Mouse (Mus musculus) brown adipose tissue, adult 24 weeks (tissue): ENCODE measurements around the gene Cdc27. TPM values are rescaled to one million over a fixed set of nuclear protein-coding genes. Genes with fewer than 3 reads are reported as not detected.

Experiments
- H3K27ac ChIP-seq: fragments of 200-500 bp; replicated peaks from 2 replicates; pipeline ENCODE4 v1.5.1; 2012; ENCODE audit warnings: low read depth, mild to moderate bottlenecking, low read length
- H3K4me1 ChIP-seq: fragments of 200-500 bp; 2 replicates; pipeline ENCODE4 v1.6.1; 2012; ENCODE audit warnings: low read length, mixed read lengths; ENCODE audit not compliant: control insufficient read depth, insufficient read depth, insufficient read length
- H3K4me3 ChIP-seq: fragments of 200-500 bp; 2 replicates; pipeline ENCODE4 v1.5.1; 2012; ENCODE audit warnings: low read depth, mild to moderate bottlenecking, low read length, moderate library complexity; ENCODE audit not compliant: insufficient read depth
- polyA plus RNA-seq: library from polyadenylated mRNA; stranded (reverse); fragments of >200 nt; gene quantifications from 2 replicates; pipeline ENCODE4 v1.2.4, GENCODE M21; 2012; ENCODE audit not compliant: missing spikeins, insufficient read depth, insufficient read length

The Cdc27 gene
- 16.7 and 25.0 TPM in 2 replicates for polyA plus RNA-seq

DNA sequence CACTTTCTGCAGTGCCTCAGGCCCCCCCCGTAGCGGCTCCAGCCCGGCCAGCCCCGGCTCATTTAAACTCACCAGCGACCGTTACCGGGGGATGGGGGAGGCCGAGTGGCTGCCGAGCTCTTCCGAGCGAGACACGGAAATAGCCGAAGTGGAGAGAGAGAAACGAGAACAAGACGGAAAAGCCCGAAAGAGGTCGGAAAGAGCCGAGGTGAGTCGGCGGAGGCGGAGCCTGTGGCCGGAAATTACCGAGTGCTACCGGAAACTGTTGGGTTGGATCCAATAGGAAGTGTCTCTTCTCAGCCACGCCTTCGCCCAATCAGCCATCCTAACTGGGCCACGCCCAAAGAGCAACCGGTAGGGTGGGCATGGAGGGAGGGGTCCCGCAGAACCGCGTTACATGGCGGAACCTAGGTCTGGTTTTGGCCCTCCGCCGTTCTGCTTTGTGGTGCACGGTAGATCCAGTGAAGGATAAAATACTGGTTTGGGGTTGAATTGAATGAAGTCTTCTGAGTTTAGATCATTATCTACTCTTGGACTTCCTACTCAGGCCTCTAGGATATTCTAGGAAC lies at the start of gene Cdc27, which contains the start of gene Myl4:
Cdc27 (minus strand) TSS at position 215 of the 569 bp plus-strand sequence.
Myl4 (plus strand) TSS at position 258 of the 569 bp plus-strand sequence.
- H3K27ac ChIP-seq, result peak within 1 kb of the TSS; percentile 98
- peaks cover 5% of the 10 kb centered on the region; the same call in 1 of the 2 replicates for H3K4me1 ChIP-seq
- H3K4me3 ChIP-seq, result peak within 1 kb of the TSS; percentile 97

DNA sequence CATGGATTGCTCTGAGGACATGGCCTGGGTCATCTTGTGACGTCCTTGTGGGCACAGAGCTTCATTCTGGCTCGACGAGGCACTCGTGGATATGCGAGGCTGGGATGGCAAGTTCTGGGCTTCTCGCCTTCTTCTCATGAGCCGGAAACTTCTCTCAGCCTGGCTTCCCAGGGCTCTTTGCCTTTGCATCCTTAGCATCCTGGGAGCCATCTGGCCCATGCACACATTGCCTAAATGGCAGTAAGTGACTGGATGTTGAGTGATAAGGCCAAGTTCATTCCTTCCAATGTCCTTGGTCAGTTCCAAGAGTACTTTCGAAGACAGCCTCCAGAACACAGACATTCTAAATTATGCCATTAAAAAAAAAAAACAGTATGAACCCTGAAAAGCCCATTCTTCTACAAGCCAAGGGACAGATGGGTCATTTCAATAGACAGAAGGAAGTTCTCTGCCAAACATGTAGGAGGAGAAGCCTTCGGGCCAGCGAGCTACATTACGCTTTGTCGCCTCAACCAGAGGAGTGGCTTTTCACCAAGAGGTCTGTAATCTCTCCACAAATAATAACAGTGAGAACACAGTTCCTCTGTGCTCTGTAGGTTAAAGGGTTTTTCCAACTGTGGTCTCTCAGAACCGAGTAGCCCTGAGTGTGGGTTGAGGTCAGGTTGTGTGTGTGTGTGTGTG lies 49.0 kb upstream of the Cdc27 start:
- H3K27ac ChIP-seq, result no peak overlapping the region
- no peaks in the 10 kb centered on the region for H3K4me1 ChIP-seq
- no peak overlapping the region for H3K4me3 ChIP-seq

DNA sequence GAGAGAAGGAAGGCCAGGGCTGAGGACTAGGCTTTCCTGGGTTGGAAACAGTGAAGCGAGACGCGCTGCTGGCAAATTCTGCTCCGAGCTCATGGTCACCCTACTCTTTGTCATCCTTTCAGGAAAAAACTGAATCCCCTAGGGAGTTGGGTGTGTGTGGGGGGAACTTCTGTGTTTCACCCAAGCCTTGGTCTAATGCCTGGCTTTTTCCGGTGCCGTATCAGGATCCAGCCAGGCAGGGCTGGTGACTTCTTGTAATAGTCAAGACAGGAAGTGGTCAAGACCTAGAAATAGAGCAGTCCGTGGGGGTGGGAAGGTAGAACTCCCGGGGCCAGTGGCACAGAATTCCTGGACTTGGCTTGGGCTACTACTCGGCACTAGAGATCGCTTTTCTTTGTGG lies 45.9 kb upstream of the Cdc27 start:
- Histone ChIP-seq H3K4me1 (no peaks in the 10 kb centered on the region), H3K4me3 (no peak overlapping the region), H3K27ac (no peak overlapping the region)

DNA sequence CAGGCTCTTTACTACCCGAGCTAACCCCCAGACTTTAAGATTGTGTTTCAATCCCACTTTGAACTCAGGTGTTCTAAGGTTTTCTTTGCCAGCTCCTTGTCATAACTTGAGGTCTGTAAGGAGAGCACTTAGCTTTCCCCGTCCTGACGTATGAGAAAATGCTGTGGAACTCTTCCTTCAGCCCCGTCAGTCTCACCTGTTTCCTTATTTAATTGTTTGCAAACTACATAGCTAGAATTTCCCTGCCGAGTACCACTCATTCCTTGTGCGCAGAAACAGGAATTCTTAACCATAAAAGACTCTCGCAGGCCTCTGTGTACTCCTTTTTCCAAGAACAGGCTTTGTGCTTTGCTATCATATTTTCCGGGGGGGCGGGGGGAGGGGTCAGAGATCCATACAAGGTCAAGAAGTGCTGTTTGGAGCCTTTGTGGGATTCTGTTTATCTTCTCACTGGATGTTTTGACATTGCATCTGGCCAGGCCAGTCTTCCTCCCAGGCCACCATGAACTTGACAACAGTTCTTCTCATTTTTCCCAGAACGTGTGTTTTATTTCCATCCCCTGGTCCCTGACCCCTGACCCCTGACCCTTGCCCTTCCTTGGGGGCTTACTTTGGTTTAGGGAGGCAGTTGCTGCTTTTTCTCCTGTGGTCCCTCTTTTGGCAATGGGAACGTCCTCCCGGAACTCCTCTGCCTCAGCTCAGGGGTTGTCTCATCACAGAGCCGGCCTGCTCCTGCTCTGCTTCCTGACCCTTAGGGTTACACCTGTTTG lies 41.8 kb upstream of the Cdc27 start:
- no peak overlapping the region for H3K4me3 ChIP-seq
- no peaks in the 10 kb centered on the region for H3K4me1 ChIP-seq
- no peak overlapping the region for H3K27ac ChIP-seq

DNA sequence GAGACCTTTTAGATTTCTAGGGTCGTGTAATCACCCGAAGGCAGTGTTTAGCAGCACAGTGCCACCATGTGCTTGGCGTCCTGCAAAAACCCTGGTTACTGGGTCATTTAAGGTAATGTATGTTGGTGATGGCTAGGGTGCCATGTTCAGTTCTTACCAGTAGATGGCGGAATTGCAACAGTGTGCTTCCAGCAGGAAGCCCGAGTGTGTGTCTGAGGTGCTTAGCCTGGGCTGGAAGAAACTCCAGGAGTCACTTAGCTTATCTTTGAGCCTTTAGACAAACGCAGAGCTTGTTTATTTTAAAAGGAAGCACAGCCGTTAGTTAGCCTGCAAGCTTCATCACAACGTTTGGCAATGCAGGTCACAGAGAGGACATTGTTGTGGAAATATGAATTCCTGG lies 39.7 kb upstream of the Cdc27 start:
- H3K4me3 ChIP-seq, result no peak overlapping the region
- H3K27ac ChIP-seq, result no peak overlapping the region
- no peaks in the 10 kb centered on the region for H3K4me1 ChIP-seq

DNA sequence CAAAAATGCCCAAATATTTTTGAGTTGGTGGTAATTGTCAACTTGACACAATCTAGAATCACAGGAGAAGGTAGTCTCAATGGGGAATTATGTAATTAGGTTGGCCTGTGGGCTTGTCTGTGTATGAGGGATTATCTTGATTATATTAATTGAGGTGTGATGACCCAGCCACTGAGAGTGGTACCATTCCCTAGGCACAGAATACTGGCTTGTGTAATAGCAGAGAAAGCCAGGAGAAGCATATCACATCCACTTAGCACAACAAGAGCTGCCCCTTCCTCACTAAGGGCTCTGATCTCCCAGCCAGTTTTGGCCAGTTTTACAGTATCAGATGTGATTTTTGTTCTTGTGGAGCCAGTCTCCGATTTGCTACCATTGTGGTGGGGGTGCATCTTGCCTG lies 39.1 kb upstream of the Cdc27 start:
- Histone ChIP-seq H3K4me1 (no peaks in the 10 kb centered on the region), H3K27ac (no peak overlapping the region), H3K4me3 (no peak overlapping the region)

DNA sequence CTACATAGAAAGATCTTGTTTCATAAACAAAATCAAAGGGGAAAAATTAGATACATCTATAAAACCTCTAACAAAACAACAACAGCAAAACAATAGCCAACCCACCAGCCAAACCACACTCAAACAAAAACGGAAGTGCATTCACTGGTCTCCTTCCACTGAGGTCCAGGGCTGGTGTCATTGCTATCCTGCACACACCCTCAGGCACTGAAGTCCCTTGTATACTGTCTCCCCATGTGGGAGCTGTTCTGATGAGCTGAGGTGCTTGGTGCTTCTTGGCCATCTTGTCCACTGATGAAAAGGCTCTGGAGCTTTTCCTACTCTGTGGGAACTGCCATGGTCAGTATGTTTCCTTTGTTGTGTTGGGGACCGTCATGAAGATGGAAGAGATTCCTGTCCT lies 38.1 kb upstream of the Cdc27 start:
- Histone ChIP-seq H3K4me1 (no peaks in the 10 kb centered on the region), H3K27ac (no peak overlapping the region), H3K4me3 (no peak overlapping the region)

DNA sequence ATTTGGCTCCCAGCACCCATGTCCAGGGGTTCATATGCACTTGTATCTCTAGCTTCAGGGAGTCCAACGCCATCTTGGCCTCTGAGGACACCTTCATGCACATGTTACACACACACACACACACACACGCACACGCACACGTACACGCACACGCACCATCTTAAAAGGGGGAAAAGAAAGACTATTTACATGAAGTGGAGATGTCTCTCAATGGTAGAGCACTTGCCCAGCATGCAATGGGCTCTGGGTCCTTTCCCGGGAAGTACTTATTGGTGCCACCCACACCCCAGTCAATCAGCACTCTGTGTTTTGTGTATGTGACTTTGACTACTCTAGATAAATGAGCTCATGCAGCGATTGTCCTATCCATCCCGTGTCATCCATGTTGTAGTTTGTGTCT lies 37.5 kb upstream of the Cdc27 start:
- no peaks in the 10 kb centered on the region for H3K4me1 ChIP-seq
- H3K27ac ChIP-seq, result no peak overlapping the region
- no peak overlapping the region for H3K4me3 ChIP-seq

DNA sequence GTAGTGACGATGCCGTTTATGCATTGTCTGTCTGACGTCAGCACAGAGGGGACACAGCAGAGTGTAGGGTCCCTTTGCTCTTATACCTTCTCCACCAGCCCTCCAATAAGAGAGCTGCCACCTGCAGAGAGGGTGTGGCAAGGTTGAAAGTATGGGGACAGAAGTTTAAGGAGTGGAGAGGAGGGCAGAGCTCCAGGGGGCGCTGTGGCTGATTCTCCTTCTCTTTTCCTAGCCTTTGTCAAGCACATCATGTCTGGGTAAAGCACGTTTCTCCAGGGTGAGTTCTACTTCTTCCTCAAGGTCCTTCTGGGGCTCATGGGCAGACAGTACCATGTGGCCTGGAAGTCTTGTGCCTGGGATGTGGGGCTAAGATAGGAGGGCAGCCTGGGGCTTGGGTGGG lies 35.1 kb upstream of the Cdc27 start:
- H3K27ac ChIP-seq, result no peak overlapping the region
- peaks cover 6% of the 10 kb centered on the region for H3K4me1 ChIP-seq
- no peak overlapping the region for H3K4me3 ChIP-seq

DNA sequence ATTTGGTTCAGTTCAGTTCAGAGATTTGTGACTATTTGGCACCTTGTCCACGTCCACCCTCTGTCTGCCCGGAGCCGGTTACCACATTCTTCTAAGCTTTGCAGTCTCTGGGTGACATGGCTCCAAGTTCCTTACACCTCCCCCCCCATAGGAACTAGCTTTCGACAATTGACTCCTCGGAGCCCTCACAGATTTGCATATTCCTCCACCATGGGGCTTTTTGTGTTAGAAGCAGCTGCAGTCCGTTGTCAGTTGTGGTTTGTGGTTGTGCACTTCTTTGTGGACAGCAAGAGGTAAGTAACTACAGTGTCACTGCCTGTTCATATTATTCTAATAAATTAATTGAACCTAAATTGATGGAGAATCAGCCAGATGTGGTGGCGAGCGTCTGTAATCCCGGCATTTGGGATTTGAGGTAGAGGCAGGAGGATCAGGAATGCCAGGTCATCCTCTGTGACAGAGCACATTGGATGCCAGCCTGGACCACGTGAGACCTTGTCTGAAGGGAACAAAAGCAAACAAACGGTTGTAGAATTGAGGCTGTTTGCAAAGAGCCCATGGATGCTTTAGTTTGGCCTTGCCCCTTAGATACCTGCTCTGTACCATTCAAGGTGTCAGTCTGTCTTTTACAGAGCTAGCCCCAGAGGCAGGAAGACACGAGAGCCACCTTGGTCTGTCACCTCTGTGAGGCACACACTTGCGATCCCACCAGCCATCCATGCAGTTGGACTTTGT lies 32.4 kb upstream of the Cdc27 start:
- Histone ChIP-seq H3K4me3 (no peak overlapping the region), H3K27ac (no peak overlapping the region), H3K4me1 (peaks cover 6% of the 10 kb centered on the region)

DNA sequence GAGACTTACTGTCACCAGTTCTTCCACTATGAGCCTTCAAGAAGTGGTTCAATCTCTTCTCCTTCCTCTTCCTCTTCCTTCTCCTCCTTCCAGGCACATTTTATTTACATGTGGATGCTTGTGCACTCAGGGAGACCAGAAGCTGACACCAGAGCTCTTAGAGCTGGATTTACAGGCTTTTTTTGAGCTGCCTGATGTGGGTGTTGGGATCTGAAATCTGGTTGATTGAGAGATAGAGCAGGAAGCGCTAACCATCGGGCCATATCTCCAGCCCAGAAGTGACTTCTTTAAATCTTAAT lies 31.8 kb upstream of the Cdc27 start:
- H3K27ac ChIP-seq, result 0 out of 2 replicates have a peak overlapping the region, but pooled peaks have one; percentile 7
- H3K4me1 ChIP-seq, result peaks cover 6% of the 10 kb centered on the region
- no peak overlapping the region for H3K4me3 ChIP-seq

DNA sequence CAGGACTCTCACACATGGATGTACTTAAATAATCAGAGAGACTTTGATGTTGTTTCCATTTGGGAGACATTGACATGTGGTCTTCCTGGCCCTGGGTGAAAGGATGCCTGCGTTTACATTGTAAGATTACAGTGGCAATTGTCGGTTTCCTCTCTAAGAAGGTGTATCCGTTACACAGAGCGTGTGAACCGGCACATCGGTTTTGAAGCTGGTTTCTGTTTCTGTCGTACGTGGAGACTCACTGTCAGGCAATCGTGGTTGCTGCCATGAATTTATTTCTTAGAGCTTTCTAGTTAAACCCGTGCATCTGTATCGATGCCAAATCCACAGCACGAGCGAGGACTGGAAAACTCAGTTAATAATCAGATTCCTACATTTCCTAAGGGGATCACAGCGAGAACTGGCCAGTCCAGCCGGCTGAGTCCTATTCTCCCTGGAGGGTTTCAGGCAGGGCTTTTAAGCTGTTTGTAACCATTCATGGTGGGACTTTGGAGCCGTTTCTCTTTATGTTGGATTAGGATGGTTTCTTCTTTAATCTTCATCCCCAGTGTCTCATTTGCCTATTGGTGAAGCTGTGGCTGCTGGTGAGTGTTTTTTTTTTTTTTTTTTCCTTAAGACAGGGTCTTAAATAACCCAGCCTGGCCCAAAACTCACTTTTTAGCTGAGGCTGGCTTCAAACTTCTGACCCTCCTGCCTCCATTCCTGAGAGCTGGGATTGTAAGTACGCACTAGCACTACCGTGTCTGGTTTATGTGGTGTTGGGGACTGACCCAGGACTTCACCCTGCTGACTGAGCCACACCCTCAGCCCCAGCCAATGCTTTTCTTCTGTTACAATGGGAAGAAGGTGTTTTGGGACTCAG lies 31.3 kb upstream of the Cdc27 start:
- Histone ChIP-seq H3K27ac (0 out of 2 replicates have a peak overlapping the region, but pooled peaks have one; percentile 7), H3K4me3 (peak overlapping the region; percentile 50), H3K4me1 (peaks cover 6% of the 10 kb centered on the region)

DNA sequence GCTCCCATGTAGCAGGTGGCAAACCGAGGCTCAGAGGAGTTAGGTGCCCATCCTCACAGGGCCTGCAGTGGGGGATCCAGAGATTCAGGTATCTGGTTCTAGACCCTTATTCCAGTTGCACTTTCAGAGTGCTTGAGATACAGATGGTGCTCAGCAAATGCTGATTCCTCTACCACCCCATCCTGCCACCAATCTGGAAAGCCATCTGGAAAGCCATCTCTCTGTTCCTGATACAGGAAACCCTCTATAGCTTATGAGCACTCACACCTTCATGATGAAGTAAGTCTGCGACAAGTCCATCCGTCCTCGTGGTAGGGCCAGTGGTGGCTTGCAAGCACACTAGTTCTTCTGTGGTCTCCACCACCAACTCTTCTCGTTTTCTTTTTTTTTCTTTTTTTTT lies 30.2 kb upstream of the Cdc27 start:
- Histone ChIP-seq H3K4me1 (peaks cover 6% of the 10 kb centered on the region), H3K4me3 (no peak overlapping the region), H3K27ac (no peak overlapping the region)

DNA sequence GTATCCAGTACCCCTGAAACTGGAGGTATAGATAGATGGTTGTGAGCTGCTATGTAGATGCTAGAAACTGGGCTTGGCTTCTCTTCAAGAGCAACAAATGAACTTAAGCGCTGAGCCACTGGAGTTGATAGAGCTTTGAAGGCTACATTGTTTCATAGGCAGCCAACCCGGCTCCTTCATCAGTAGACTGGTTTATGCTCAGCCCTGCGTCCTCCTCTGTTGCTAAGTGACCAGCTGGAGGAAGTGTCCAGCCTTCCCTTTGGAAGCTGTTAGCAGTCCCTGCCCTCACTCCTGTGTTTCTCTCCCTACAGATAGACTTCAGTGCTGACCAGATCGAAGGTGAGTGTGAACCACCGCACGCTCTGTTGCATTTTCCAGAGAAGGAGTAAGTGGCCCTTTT lies 29.7 kb upstream of the Cdc27 start:
- Histone ChIP-seq H3K4me1 (peaks cover 6% of the 10 kb centered on the region), H3K27ac (no peak overlapping the region), H3K4me3 (no peak overlapping the region)
